ENCODE assay signal across 8 mouse cellular contexts in the genomic region with DNA sequence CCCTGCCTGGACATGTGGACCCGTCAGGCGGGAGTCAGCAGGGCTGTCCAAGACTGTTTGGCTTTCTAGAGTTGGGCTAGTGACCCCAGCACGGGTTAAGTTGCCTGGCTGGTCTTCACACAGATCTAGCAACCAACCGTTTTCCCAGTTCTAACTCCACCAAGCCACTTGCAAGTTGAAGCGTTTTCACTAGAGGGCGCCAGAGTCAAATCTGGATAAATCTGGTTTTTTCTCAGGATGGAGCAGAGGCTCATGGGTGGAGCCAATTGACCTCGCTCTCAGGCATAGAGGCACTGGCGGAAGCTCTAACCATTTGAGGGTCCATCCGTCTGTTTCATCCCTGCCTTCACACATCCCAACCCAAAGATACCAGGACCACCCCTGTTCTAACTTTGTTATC. TPM values are rescaled to one million over a fixed set of nuclear protein-coding genes. Genes with fewer than 3 reads are reported as not detected.
DNase-seq lines count a peak whose midpoint lies in the region; ATAC-seq and TF ChIP-seq lines count a peak whose summit lies in the region.

No protein-coding gene starts in this region.

- no peak overlapping the region for H3K27ac ChIP-seq in forebrain, embryonic 12.5 days
- H3K27ac ChIP-seq in testis, adult 2 months (ENCODE audit: control insufficient read depth, insufficient read depth, low read depth, low read length), result no peak overlapping the region

- DNase-seq in right cerebral cortex, adult 2 months (ENCODE audit: low spot score in 2 of 2), result peak; percentile 40 to 58
- DNase-seq in right cerebral cortex, postnatal 25 days, result no peak
- peak; percentile 74 for DNase-seq in c-Kit-positive CD71-positive TER-119-positive erythroid progenitor cells, embryonic 14.5 days (ENCODE audit: low spot score)
- DNase-seq in heart, postnatal 10 days, result peak; percentile 68 to 87
- peak; percentile 73 to 75 for DNase-seq in layer of hippocampus, postnatal 10 days (ENCODE audit: low spot score in 2 of 2)

- peak; percentile 27; the same call in 1 of the 2 replicates for TF ChIP-seq CTCF in testis, adult 2 months (IDR thresholded peaks at IDR 0.05; ENCODE audit: control insufficient read depth, insufficient read depth, insufficient replicate concordance, low read depth, low read length)

- no peak for TF ChIP-seq POLR2A in testis, adult 2 months (IDR thresholded peaks at IDR 0.05; ENCODE audit: control insufficient read depth, low read depth, low read length)

- H3K4me1 ChIP-seq in forebrain, embryonic 12.5 days, result no peaks in the 10 kb centered on the region
- peaks cover 25% of the 10 kb centered on the region for H3K4me1 ChIP-seq in testis, adult 2 months (ENCODE audit: control insufficient read depth, insufficient read depth, low read length)

- H3K9ac ChIP-seq in forebrain, embryonic 12.5 days, result no peak overlapping the region

- no peak for ATAC-seq in forebrain, embryonic 12.5 days (ENCODE audit: low FRiP score)
- peak; percentile 14; the same call in 1 of the 2 replicates for ATAC-seq in megakaryocyte-erythroid progenitor cell, adult 5-6 weeks (replicated peaks; ENCODE audit: low FRiP score, low TSS enrichment, poor library complexity, severe bottlenecking)

- no peaks in the 10 kb centered on the region for H3K36me3 ChIP-seq in forebrain, embryonic 12.5 days (replicated peaks)
- H3K36me3 ChIP-seq in testis, adult 2 months (ENCODE audit: control insufficient read depth, insufficient read depth, low read length), result no peaks in the 10 kb centered on the region

- no peak overlapping the region for H3K4me3 ChIP-seq in forebrain, embryonic 12.5 days (replicated peaks)
- H3K4me3 ChIP-seq in testis, adult 2 months (ENCODE audit: control insufficient read depth, low read depth, low read length), result peak overlapping the region; percentile 50

- H3K9me3 ChIP-seq in forebrain, embryonic 12.5 days, result no peaks in the 10 kb centered on the region

- no peaks in the 10 kb centered on the region for H3K27me3 ChIP-seq in forebrain, embryonic 12.5 days
- no peaks in the 10 kb centered on the region for H3K27me3 ChIP-seq in testis, adult 2 months (ENCODE audit: control insufficient read depth, insufficient read depth, low read length)

- 50% methylated on average over 9 of the region's 9 CpGs for WGBS in forebrain, embryonic 12.5 days

- intact Hi-C loops in heart, postnatal 10 days (cut with DNase I), result loop anchor here (10.0 kb wide), 1 partner anchor 483 kb away; no protein-coding TSS in a partner anchor

- peak overlapping the region; percentile 25; the same call in 1 of the 2 replicates for H3K4me2 ChIP-seq in forebrain, embryonic 12.5 days

RNA-seq across cellular contexts. Expression of gene Tmem232, which starts 17.6 kb away (rescaled TPM):
- not detected in 2 replicates for polyA plus RNA-seq in forebrain, embryonic 12.5 days (2016; fragmentation: Nextera tagmentation; extraction: Ambion mirVana)
- total RNA-seq in heart, postnatal 10 days (2021), result under 1 TPM in 1 of 2 experiments, not detected in 1; 0.27 TPM
- total RNA-seq in layer of hippocampus, postnatal 10 days (2021), result 1 to 10 TPM; 1.1 to 1.3 TPM
- total RNA-seq in megakaryocyte-erythroid progenitor cell, adult 5-6 weeks (2014; fragmentation: Nextera tagmentation), result not detected in 2 replicates
- not detected in 2 replicates for total RNA-seq in megakaryocyte-erythroid progenitor cell, adult 5-6 weeks (2017)
- polyA plus RNA-seq in testis, adult 2 months (2012; rRNA removed), result 47.0 and 51.3 TPM in 2 replicates

RNA-seq across cellular contexts. Expression of gene Vapa, which starts 55.1 kb away (rescaled TPM):
- 236 and 246 TPM in 2 replicates for polyA plus RNA-seq in forebrain, embryonic 12.5 days (2016; fragmentation: Nextera tagmentation; extraction: Ambion mirVana)
- 100 to 1,000 TPM; 106 to 111 TPM for total RNA-seq in heart, postnatal 10 days (2021)
- 100 to 1,000 TPM; 153 to 164 TPM for total RNA-seq in layer of hippocampus, postnatal 10 days (2021)
- total RNA-seq in megakaryocyte-erythroid progenitor cell, adult 5-6 weeks (2014; fragmentation: Nextera tagmentation), result 93.1 and 132 TPM in 2 replicates
- total RNA-seq in megakaryocyte-erythroid progenitor cell, adult 5-6 weeks (2017), result 94.5 and 99.9 TPM in 2 replicates
- polyA plus RNA-seq in testis, adult 2 months (2012; rRNA removed), result 32.0 and 36.9 TPM in 2 replicates
